Mouse (Mus musculus): ENCODE measurements around the gene Chil4. TPM values are rescaled to one million over a fixed set of nuclear protein-coding genes. Genes with fewer than 3 reads are reported as not detected.

The Chil4 gene
- polyA plus RNA-seq, 2 experiments, result not detected

- H3K4me2 ChIP-seq (ENCODE audit: low read depth), result no peak overlapping the region
- no peaks in the 10 kb centered on the region for H3K36me3 ChIP-seq (replicated peaks; ENCODE audit: control insufficient read depth, insufficient read depth, low read depth)
- H3K9ac ChIP-seq (replicated peaks), result no peak overlapping the region
- H3K9me3 ChIP-seq (ENCODE audit: control insufficient read depth, low read length), result no peaks in the 10 kb centered on the region
- no peaks in the 10 kb centered on the region for H3K27me3 ChIP-seq (ENCODE audit: control insufficient read depth, insufficient read depth, low read length)
- DNase-seq (ENCODE audit: low read depth in 3 of 3, low spot score in 3 of 3), result no peak
- no peak overlapping the region for H3K4me3 ChIP-seq (ENCODE audit: insufficient read depth in 1 of 2, low read depth in 2 of 2, low read length in 2 of 2)
- no peak for TF ChIP-seq CTCF (IDR thresholded peaks at IDR 0.05; ENCODE audit: low read depth)
- no peak for TF ChIP-seq EP300 (IDR thresholded peaks at IDR 0.05; ENCODE audit: low read depth)
- H3K4me1 ChIP-seq (replicated peaks; ENCODE audit: control insufficient read depth in 2 of 2, insufficient read depth in 2 of 2, low read length in 1 of 2), result no peaks in the 10 kb centered on the region
- 44% methylated on average over 1 of the region's 1 CpGs for WGBS (ENCODE audit: insufficient replicate concordance)
- H3K27ac ChIP-seq, result no peak overlapping the region
- no peak for ATAC-seq (ENCODE audit: insufficient read depth)
These were observed 48.1 kb downstream of the Chil4 start for GRCm38 (mm10) chr3:106171135-106171731.

GRCm38 (mm10) chr3:106170522-106171053 is 48.7 kb downstream of the Chil4 start:
- H3K9me3 ChIP-seq (ENCODE audit: control insufficient read depth, low read length), result no peaks in the 10 kb centered on the region
- DNase-seq (ENCODE audit: low read depth in 3 of 3, low spot score in 3 of 3), result no peak

GRCm38 (mm10) chr3:106167464-106167863 is 51.8 kb downstream of the Chil4 start, which contains the start of gene Chil3:
TSS of gene Chil3 (minus strand) at chr3:106167564.
- no peak for TF ChIP-seq EP300 (IDR thresholded peaks at IDR 0.05; ENCODE audit: low read depth)
- Histone ChIP-seq H3K36me3 (replicated peaks; ENCODE audit: control insufficient read depth, insufficient read depth, low read depth) (no peaks in the 10 kb centered on the region), H3K4me3 (ENCODE audit: insufficient read depth in 1 of 2, low read depth in 2 of 2, low read length in 2 of 2) (no peak within 1 kb of the TSS), H3K27ac (no peak within 1 kb of the TSS), H3K4me1 (replicated peaks; ENCODE audit: control insufficient read depth in 2 of 2, insufficient read depth in 2 of 2, low read length in 1 of 2) (no peaks in the 10 kb centered on the region), H3K9ac (replicated peaks) (no peak within 1 kb of the TSS), H3K27me3 (ENCODE audit: control insufficient read depth, insufficient read depth, low read length) (no peaks in the 10 kb centered on the region), H3K9me3 (ENCODE audit: control insufficient read depth, low read length) (no peaks in the 10 kb centered on the region), H3K4me2 (ENCODE audit: low read depth) (no peak within 1 kb of the TSS)
- WGBS (ENCODE audit: insufficient replicate concordance), result 57% methylated on average over 3 of the region's 3 CpGs
- ATAC-seq (ENCODE audit: insufficient read depth) (no peak), DNase-seq (ENCODE audit: low read depth in 3 of 3, low spot score in 3 of 3) (no peak)

More at GRCm38 (mm10) chr3:106170522-106171053, 48.7 kb downstream of the Chil4 start:
- H3K36me3 ChIP-seq (replicated peaks; ENCODE audit: control insufficient read depth, insufficient read depth, low read depth), result no peaks in the 10 kb centered on the region
- WGBS (ENCODE audit: insufficient replicate concordance), result 21% methylated on average over 1 of the region's 1 CpGs
- no peaks in the 10 kb centered on the region for H3K27me3 ChIP-seq (ENCODE audit: control insufficient read depth, insufficient read depth, low read length)
- H3K27ac ChIP-seq, result no peak overlapping the region
- no peak for ATAC-seq (ENCODE audit: insufficient read depth)
- TF ChIP-seq CTCF (IDR thresholded peaks at IDR 0.05; ENCODE audit: low read depth), result no peak
- TF ChIP-seq EP300 (IDR thresholded peaks at IDR 0.05; ENCODE audit: low read depth), result no peak
- H3K4me3 ChIP-seq (ENCODE audit: insufficient read depth in 1 of 2, low read depth in 2 of 2, low read length in 2 of 2), result no peak overlapping the region
- no peaks in the 10 kb centered on the region for H3K4me1 ChIP-seq (replicated peaks; ENCODE audit: control insufficient read depth in 2 of 2, insufficient read depth in 2 of 2, low read length in 1 of 2)
- no peak overlapping the region for H3K4me2 ChIP-seq (ENCODE audit: low read depth)
- no peak overlapping the region for H3K9ac ChIP-seq (replicated peaks)

- H3K9ac ChIP-seq (replicated peaks), result no peak overlapping the region
- no peak overlapping the region for H3K4me3 ChIP-seq (ENCODE audit: insufficient read depth in 1 of 2, low read depth in 2 of 2, low read length in 2 of 2)
- no peaks in the 10 kb centered on the region for H3K36me3 ChIP-seq (replicated peaks; ENCODE audit: control insufficient read depth, insufficient read depth, low read depth)
- ATAC-seq (ENCODE audit: insufficient read depth) (no peak), DNase-seq (ENCODE audit: low read depth in 3 of 3, low spot score in 3 of 3) (no peak)
- WGBS (ENCODE audit: insufficient replicate concordance), result 71% methylated on average over 2 of the region's 2 CpGs
- no peak overlapping the region for H3K4me2 ChIP-seq (ENCODE audit: low read depth)
- no peaks in the 10 kb centered on the region for H3K9me3 ChIP-seq (ENCODE audit: control insufficient read depth, low read length)
- no peaks in the 10 kb centered on the region for H3K4me1 ChIP-seq (replicated peaks; ENCODE audit: control insufficient read depth in 2 of 2, insufficient read depth in 2 of 2, low read length in 1 of 2)
- H3K27me3 ChIP-seq (ENCODE audit: control insufficient read depth, insufficient read depth, low read length), result no peaks in the 10 kb centered on the region
- no peak for TF ChIP-seq CTCF (IDR thresholded peaks at IDR 0.05; ENCODE audit: low read depth)
- no peak overlapping the region for H3K27ac ChIP-seq
These were observed 64.9 kb downstream of the Chil4 start for GRCm38 (mm10) chr3:106154413-106154812.

Other genes with a start within 250 kb of the Chil4 start
- gene Ovgp1, start 245.8 kb downstream of the Chil4 start, polyA plus RNA-seq (2012; rRNA removed), result 1.0 and 1.2 TPM in 2 replicates
- gene Ovgp1, start 245.8 kb downstream of the Chil4 start, polyA plus RNA-seq (2014; fragmentation: Nextera tagmentation; extraction: Ambion mirVana), result 0.24 and 0.42 TPM in 2 replicates
- gene Pifo, start 204.9 kb downstream of the Chil4 start, polyA plus RNA-seq (2012; rRNA removed), result not detected in 2 replicates
- not detected in 2 replicates for gene Pifo, start 204.9 kb downstream of the Chil4 start, polyA plus RNA-seq (2014; fragmentation: Nextera tagmentation; extraction: Ambion mirVana)
- gene Chil5, start 186.7 kb downstream of the Chil4 start, polyA plus RNA-seq (2012; rRNA removed), result not detected in 2 replicates
- not detected in 2 replicates for gene Chil5, start 186.7 kb downstream of the Chil4 start, polyA plus RNA-seq (2014; fragmentation: Nextera tagmentation; extraction: Ambion mirVana)
- gene Chia1, start 106.3 kb downstream of the Chil4 start, polyA plus RNA-seq (2012; rRNA removed), result not detected in 2 replicates
- gene Chia1, start 106.3 kb downstream of the Chil4 start, polyA plus RNA-seq (2014; fragmentation: Nextera tagmentation; extraction: Ambion mirVana), result not detected in 2 replicates
- gene Chil3, start 51.9 kb downstream of the Chil4 start, polyA plus RNA-seq (2012; rRNA removed), result 0.26 and 0.33 TPM in 2 replicates
- 1.7 TPM in 2 replicates for gene Chil3, start 51.9 kb downstream of the Chil4 start, polyA plus RNA-seq (2014; fragmentation: Nextera tagmentation; extraction: Ambion mirVana)
- gene Chil6, start 186.7 kb upstream of the Chil4 start, polyA plus RNA-seq (2012; rRNA removed), result 0.04 and 0.08 TPM in 2 replicates
- not detected in 2 replicates for gene Chil6, start 186.7 kb upstream of the Chil4 start, polyA plus RNA-seq (2014; fragmentation: Nextera tagmentation; extraction: Ambion mirVana)